Mouse (Mus musculus) hindbrain, embryonic 15.5 days (tissue): Measurements from ENCODE around the gene Zar1. TPM values are rescaled to one million over a fixed set of nuclear protein-coding genes. Genes with fewer than 3 reads are reported as not detected.
"Not testable (repeated sequence)": the region's sequence is repeated elsewhere in the genome, so short reads cannot be mapped to it uniquely, and the experiment has no call there.

Source experiments
- ATAC-seq: fragments of 200-750 bp; cut with Nextera tagmentation; 2 replicates; pipeline ENCODE4 v1.8.0; 2017; ENCODE audit warnings: low read depth, moderate number of reproducible peaks, moderate TSS enrichment; ENCODE audit not compliant: low FRiP score
- H3K27ac ChIP-seq: fragments of 300-500 bp; sonication (generic); replicated peaks from 2 replicates; pipeline ENCODE4 v1.5.1; 2015; ENCODE audit warnings: mild to moderate bottlenecking, inconsistent platforms
- H3K27me3 ChIP-seq: fragments of 300-500 bp; sonication (generic); 2 replicates; pipeline ENCODE4 v1.6.1; 2015; ENCODE audit warnings: control low read depth, inconsistent platforms
- H3K36me3 ChIP-seq: fragments of 300-500 bp; sonication (generic); 2 replicates; pipeline ENCODE4 v1.6.1; 2015; ENCODE audit warnings: control low read depth, inconsistent platforms
- H3K4me1 ChIP-seq: fragments of 300-500 bp; sonication (generic); replicated peaks from 2 replicates; pipeline ENCODE4 v1.6.1; 2015; ENCODE audit warnings: control low read depth, inconsistent platforms
- H3K4me2 ChIP-seq: fragments of 300-500 bp; sonication (generic); 2 replicates; pipeline ENCODE4 v1.6.1; 2015; ENCODE audit warnings: moderate library complexity, mild to moderate bottlenecking, inconsistent platforms
- H3K4me3 ChIP-seq: fragments of 300-500 bp; sonication (generic); 2 replicates; pipeline ENCODE4 v1.5.1; 2015; ENCODE audit warnings: mild to moderate bottlenecking, inconsistent platforms
- H3K9ac ChIP-seq: fragments of 300-500 bp; sonication (generic); 2 replicates; pipeline ENCODE4 v1.6.1; 2015; ENCODE audit warnings: inconsistent platforms
- H3K9me3 ChIP-seq: fragments of 300-500 bp; sonication (generic); 2 replicates; pipeline ENCODE4 v1.6.1; 2016; ENCODE audit warnings: control low read depth, inconsistent platforms
- WGBS: fragments of 180-500 bp; shearing (Covaris S2); methylation state at CpG from one replicate; pipeline ENCODE4 v1.1.7; 2015; 5-methylcytosine and 5-hydroxymethylcytosine counted together
- polyA plus RNA-seq: library from polyadenylated mRNA; unstranded; fragments of >200 nt; fragmentation: Nextera tagmentation; extraction: Ambion mirVana; gene quantifications from 2 replicates; pipeline ENCODE4 v1.2.1, GENCODE M21; 2015

Zar1 gene
- polyA plus RNA-seq, result 5.0 TPM in 2 replicates

GRCm38 (mm10) chr5:72580970-72581332 is at the start of gene Zar1:
Zar1 (minus strand) TSS chr5:72581254.
- not testable (repeated sequence) for H3K27me3 ChIP-seq, H3K9me3 ChIP-seq, H3K36me3 ChIP-seq, H3K27ac ChIP-seq, H3K4me1 ChIP-seq
- ATAC-seq, result peak; percentile 74
- peak within 1 kb of the TSS; percentile 42 for H3K4me3 ChIP-seq
- 11% methylated on average over 17 of the region's 21 CpGs for WGBS
- H3K4me2 ChIP-seq, result peak within 1 kb of the TSS; percentile 66
- 0 out of 2 replicates have a peak within 1 kb of the TSS, but pooled peaks have one; percentile 29 for H3K9ac ChIP-seq

GRCm38 (mm10) chr5:72630026-72630425 is 49.0 kb upstream of the Zar1 start:
- no peak overlapping the region for H3K4me2 ChIP-seq
- no peaks in the 10 kb centered on the region for H3K27me3 ChIP-seq
- 89% methylated on average over 6 of the region's 6 CpGs for WGBS
- no peaks in the 10 kb centered on the region for H3K4me1 ChIP-seq
- no peak for ATAC-seq
- H3K9ac ChIP-seq, result no peak overlapping the region
- H3K4me3 ChIP-seq, result no peak overlapping the region
- no peaks in the 10 kb centered on the region for H3K9me3 ChIP-seq
- no peaks in the 10 kb centered on the region for H3K36me3 ChIP-seq
- H3K27ac ChIP-seq, result no peak overlapping the region

GRCm38 (mm10) chr5:72621022-72621421 is 40.0 kb upstream of the Zar1 start:
- Histone ChIP-seq H3K9ac (no peak overlapping the region), H3K9me3 (no peaks in the 10 kb centered on the region), H3K4me1 (no peaks in the 10 kb centered on the region), H3K27ac (no peak overlapping the region), H3K27me3 (no peaks in the 10 kb centered on the region), H3K4me2 (no peak overlapping the region), H3K36me3 (no peaks in the 10 kb centered on the region), H3K4me3 (no peak overlapping the region)
- 96% methylated on average over 1 of the region's 1 CpGs for WGBS
- no peak for ATAC-seq

- H3K4me1 ChIP-seq, result no peaks in the 10 kb centered on the region
- H3K9ac ChIP-seq, result no peak overlapping the region
- H3K36me3 ChIP-seq, result no peaks in the 10 kb centered on the region
- 91% methylated on average over 4 of the region's 4 CpGs for WGBS
- no peak overlapping the region for H3K4me3 ChIP-seq
- no peak for ATAC-seq
- no peak overlapping the region for H3K4me2 ChIP-seq
- no peak overlapping the region for H3K27ac ChIP-seq
- H3K9me3 ChIP-seq, result no peaks in the 10 kb centered on the region
- no peaks in the 10 kb centered on the region for H3K27me3 ChIP-seq
These were observed 36.4 kb upstream of the Zar1 start for GRCm38 (mm10) chr5:72617413-72617812.

GRCm38 (mm10) chr5:72603138-72603537 is 22.1 kb upstream of the Zar1 start:
- Histone ChIP-seq H3K9me3 (no peaks in the 10 kb centered on the region), H3K27ac (no peak overlapping the region), H3K4me2 (no peak overlapping the region), H3K9ac (no peak overlapping the region), H3K4me1 (no peaks in the 10 kb centered on the region), H3K4me3 (no peak overlapping the region), H3K27me3 (no peaks in the 10 kb centered on the region), H3K36me3 (no peaks in the 10 kb centered on the region)
- 89% methylated on average over 4 of the region's 4 CpGs for WGBS
- ATAC-seq, result no peak

- Histone ChIP-seq H3K4me3 (no peak overlapping the region), H3K4me2 (no peak overlapping the region), H3K36me3 (no peaks in the 10 kb centered on the region), H3K27ac (no peak overlapping the region), H3K9ac (no peak overlapping the region), H3K27me3 (no peaks in the 10 kb centered on the region), H3K9me3 (no peaks in the 10 kb centered on the region), H3K4me1 (no peaks in the 10 kb centered on the region)
- WGBS, result 11% methylated on average over 5 of the region's 5 CpGs
- no peak for ATAC-seq
These were observed 20.0 kb upstream of the Zar1 start for GRCm38 (mm10) chr5:72601006-72601405.

- ATAC-seq, result peak; percentile 78
- no peak within 1 kb of the TSS for H3K27ac ChIP-seq
- peak within 1 kb of the TSS; percentile 71 for H3K4me2 ChIP-seq
- H3K9me3 ChIP-seq, result no peaks in the 10 kb centered on the region
- H3K9ac ChIP-seq, result peak within 1 kb of the TSS; percentile 17; the same call in 1 of the 2 replicates
- no peaks in the 10 kb centered on the region for H3K36me3 ChIP-seq
- peak within 1 kb of the TSS; percentile 40 for H3K4me3 ChIP-seq
- 4% methylated on average over 34 of the region's 38 CpGs for WGBS
- peaks cover 7% of the 10 kb centered on the region for H3K4me1 ChIP-seq
- H3K27me3 ChIP-seq, result peaks cover 4% of the 10 kb centered on the region; the same call in 1 of the 2 replicates
These were observed 6.2 kb upstream of the Zar1 start, which contains the start of gene Gm5868 for GRCm38 (mm10) chr5:72587192-72587681. Gm5868 (minus strand) TSS chr5:72587551.

GRCm38 (mm10) chr5:72586667-72587191 is 5.7 kb upstream of the Zar1 start:
- Histone ChIP-seq H3K4me2 (peak overlapping the region; percentile 71), H3K9ac (0 out of 2 replicates have a peak overlapping the region, but pooled peaks have one; percentile 17), H3K4me3 (peak overlapping the region; percentile 40)
- H3K27me3 ChIP-seq, H3K4me1 ChIP-seq, H3K27ac ChIP-seq, H3K9me3 ChIP-seq, H3K36me3 ChIP-seq: not testable (repeated sequence)
- peak; percentile 30; the same call in 1 of the 2 replicates for ATAC-seq
- 48% methylated on average over 25 of the region's 25 CpGs for WGBS

GRCm38 (mm10) chr5:72586122-72586521 is 5.1 kb upstream of the Zar1 start:
- WGBS, result 49% methylated on average over 7 of the region's 7 CpGs
- H3K9ac ChIP-seq, H3K4me1 ChIP-seq, ATAC-seq, H3K4me3 ChIP-seq, H3K36me3 ChIP-seq, H3K27ac ChIP-seq, H3K27me3 ChIP-seq, H3K9me3 ChIP-seq, H3K4me2 ChIP-seq: not testable (repeated sequence)

- not testable (repeated sequence) for H3K9me3 ChIP-seq, H3K27me3 ChIP-seq, H3K4me1 ChIP-seq, H3K27ac ChIP-seq, H3K36me3 ChIP-seq
- WGBS, result 4% methylated on average over 58 of the region's 73 CpGs
- peak; percentile 78 for ATAC-seq
- Histone ChIP-seq H3K4me3 (peak overlapping the region; percentile 42), H3K9ac (0 out of 2 replicates have a peak overlapping the region, but pooled peaks have one; percentile 29), H3K4me2 (peak overlapping the region; percentile 66)
These were observed 725 bp downstream of the Zar1 start for GRCm38 (mm10) chr5:72580088-72580969.

- not testable (repeated sequence) for ATAC-seq, H3K27ac ChIP-seq, H3K4me1 ChIP-seq, H3K9me3 ChIP-seq, H3K36me3 ChIP-seq, H3K9ac ChIP-seq, H3K27me3 ChIP-seq
- peak overlapping the region; percentile 42; the same call in 1 of the 2 replicates for H3K4me3 ChIP-seq
- 22% methylated on average over 10 of the region's 10 CpGs for WGBS
- H3K4me2 ChIP-seq, result peak overlapping the region; percentile 66
These were observed 1.5 kb downstream of the Zar1 start for GRCm38 (mm10) chr5:72579599-72579998.

GRCm38 (mm10) chr5:72565621-72566020 is 15.4 kb downstream of the Zar1 start:
- Histone ChIP-seq H3K4me1 (no peaks in the 10 kb centered on the region; the same call in 1 of the 2 replicates), H3K27me3 (no peaks in the 10 kb centered on the region), H3K9ac (no peak overlapping the region), H3K9me3 (0 out of 2 replicates have a peak, but pooled peaks cover 5% of the 10 kb centered on the region), H3K4me2 (no peak overlapping the region), H3K36me3 (no peaks in the 10 kb centered on the region), H3K4me3 (no peak overlapping the region), H3K27ac (no peak overlapping the region)
- WGBS, result 82% methylated on average over 5 of the region's 5 CpGs
- no peak for ATAC-seq
